Mouse (Mus musculus) urinary bladder, postnatal 25 days (tissue): ENCODE results near the gene Ppia.
"Not testable (repeated sequence)": the region's sequence is repeated elsewhere in the genome, so short reads cannot be mapped to it uniquely, and the experiment has no call there.

ENCODE experiments used
- DNase-seq: peaks from one replicate; pipeline ENCODE4 v3.0.0; 2022; ENCODE audit warnings: low spot score

Ppia gene

DNA sequence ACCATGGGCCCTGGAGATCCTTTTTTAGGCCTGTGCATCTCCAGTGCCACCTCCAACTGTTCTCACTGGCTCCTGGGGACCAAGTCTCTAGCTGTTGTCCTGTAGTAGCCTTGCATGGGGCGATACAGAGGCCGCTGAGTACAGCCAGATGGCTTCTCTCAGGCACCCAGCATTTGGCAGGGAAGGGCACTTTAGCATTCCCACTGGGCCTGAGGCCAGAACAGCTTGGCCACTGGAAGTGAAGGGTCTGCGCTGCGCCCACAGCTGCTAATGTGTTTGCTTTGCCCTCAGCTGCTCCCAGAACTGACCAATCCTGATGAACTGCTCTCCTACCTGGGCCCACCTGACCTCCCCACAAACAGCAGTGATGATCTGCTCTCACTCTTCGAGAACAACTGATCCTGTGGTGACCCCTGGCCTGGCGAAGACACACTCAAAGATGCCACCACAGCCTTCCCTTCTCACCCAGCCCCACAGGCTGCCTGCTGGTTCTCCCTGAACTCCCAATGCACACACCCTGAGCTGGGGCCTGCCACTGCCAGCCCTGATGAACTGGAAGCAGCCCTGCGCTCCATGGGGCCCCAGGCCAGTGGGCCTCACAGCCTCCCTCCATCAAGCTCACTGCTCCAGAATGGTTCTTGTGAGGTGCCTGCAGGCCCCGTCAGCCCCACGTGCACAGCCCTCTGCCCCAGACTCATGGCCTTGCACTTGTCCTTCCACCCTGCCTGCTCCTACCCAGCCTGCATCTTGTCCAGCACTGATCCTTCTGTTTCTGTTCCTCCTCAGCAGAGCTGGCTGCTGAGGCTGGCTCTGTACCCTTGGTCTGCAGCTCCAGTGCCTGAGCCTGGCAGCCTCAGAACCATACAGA is 10.3 kb upstream of the Ppia start:
- no peak for DNase-seq

DNA sequence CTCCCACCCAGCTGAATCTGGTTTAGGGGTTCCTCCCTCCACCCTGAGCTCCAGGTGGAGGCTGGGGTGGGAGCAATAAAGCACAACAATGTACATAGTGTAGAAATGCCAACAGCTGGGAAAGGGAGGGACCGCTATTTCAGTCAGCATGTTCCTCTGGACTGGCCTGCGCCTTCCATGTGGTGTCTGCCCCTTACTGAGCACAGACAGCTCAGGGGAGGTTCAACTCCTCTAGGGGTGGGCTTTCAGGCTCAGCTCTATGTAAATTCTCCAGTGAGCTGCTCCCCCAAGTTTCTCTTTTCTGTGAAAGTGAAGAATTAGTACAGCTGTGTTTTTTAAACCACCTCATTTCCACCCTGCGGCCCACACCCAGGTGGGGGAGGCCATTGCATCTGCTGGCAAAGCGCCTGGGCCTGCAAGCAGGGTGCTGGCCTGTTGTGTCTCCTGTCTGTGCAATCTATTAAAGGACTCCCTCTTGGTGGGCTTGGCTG is 9.6 kb upstream of the Ppia start:
- DNase-seq, result no peak

DNA sequence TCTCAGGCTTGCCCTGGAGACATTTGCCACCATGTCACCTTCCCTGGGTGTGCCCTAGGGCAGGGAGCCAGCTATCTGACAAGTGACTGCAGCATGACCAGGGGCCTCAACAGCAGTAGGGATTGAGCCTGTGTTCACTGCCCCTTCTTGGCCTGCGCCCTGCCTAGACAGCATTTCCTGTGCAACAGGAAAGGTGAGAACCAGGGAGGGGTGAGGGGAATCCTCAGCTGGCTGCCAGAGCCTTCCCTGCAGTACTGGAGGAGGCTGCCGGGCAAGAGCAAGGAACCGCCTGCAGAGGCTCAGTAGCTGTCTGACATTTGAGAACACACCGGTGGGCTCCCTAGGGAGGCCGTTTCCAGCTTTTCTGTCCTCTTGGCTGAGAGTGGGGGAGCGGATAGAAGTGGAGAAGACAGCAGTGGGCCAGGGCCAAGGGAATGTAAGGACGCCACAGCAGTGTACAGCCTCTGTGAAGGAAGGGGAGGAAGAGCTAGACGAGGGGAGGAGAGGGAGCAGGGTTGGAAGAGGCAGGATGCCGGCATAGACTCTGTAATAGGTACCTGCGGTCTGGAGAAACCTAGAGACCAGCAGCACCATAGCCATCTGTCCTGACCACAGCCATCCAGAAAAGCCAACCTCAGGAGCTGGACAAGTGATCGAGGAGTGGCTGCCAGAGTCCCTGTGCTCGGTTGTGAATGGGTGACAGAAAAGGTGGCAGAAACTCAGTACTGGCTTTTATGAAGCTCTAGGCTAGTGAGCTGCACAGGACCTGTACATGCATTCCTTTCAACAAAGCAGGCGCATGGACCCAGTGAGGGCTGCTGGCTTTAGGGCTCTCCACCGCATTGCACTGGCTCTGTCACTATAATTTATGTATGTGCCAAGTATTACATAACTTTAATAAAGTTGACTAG is 8.7 kb upstream of the Ppia start:
- DNase-seq, result peak; percentile 56

DNA sequence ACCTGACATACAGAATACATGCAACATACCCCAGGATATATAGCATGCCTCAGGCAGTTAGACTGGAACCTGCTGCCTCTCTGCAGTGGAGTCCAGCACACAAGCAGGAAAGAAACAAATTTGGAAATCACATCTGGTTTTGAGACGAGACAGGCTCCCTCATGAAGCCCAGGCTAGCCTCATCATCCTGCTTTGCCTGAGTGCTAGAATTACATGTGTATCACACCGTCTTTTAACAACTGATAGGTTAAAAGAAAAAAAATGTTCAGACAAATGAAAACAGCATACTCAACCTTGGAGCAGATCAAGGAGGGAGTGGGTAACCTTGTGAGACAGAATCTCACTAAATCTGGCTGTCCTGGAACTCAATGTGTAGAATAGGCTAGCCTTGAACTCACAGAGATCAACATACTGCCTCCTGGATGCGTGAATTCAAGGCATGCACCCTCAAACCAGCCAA is 8.1 kb upstream of the Ppia start:
- no peak for DNase-seq

DNA sequence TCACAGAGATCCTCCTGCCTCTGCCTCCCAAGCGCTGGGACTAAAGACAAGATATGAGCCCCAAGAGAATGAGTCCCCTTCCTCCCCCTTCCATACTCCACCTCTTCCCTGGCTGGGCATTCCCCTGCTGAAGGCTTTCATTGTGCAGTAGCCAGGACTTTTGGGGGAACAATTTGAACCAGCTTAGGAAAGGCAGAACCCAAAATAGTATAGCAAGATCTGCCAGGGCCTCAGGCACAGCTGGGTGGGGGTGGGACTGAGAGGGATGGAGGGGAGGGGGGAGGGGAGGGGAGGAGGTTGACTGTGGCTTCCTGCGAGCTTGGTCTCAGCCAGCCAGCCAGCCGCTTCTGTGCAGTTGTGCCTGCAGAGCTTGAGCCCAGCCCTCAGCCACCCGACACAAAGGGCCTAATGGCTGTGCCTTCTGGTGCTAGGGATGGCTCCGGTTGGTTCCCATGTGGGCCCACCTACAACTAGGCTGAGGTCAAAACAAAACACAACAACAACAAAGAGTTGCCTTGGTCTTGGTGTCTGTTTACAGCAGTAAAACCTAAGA is 5.1 kb upstream of the Ppia start:
- no peak for DNase-seq

DNA sequence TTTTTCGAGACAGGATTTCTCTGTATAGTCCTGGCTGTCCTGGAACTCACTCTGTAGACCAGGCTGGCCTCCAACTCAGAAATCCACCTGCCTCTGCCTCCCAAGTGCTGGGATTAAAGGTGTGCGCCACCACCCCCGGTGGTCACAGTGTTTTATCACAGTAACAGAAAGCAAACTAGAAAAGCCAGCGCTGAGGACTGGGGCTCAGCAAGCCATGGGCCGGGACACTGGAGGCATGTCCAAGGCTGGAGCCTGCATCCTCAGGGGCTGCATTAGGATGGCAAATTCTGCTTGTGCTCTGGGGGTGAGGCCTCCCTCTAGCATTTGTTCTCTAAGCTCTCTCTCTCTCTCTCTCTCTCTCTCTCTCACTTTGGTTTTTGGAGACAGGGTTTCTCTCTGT is 4.5 kb upstream of the Ppia start:
- DNase-seq, result not testable (repeated sequence)

DNA sequence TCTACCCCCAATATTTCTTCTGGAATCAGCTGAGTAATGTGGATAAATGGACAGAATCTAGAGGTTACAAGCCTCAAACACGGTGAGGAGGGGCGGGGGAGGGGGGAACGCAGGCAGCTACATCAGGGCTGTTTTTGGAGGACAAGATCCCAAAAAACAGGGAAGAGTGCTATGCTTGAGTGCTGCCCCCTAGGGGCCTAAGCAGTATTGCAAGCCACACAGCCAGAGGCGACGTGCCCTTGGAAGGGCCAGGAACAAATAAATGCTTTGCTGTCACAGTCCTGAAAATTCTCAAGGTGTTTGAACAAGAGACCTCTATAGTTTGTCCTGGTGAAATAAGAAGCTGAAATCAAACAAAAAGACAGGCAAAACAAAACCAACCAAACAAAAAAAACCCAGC is 3.6 kb upstream of the Ppia start:
- peak; percentile 81 for DNase-seq

DNA sequence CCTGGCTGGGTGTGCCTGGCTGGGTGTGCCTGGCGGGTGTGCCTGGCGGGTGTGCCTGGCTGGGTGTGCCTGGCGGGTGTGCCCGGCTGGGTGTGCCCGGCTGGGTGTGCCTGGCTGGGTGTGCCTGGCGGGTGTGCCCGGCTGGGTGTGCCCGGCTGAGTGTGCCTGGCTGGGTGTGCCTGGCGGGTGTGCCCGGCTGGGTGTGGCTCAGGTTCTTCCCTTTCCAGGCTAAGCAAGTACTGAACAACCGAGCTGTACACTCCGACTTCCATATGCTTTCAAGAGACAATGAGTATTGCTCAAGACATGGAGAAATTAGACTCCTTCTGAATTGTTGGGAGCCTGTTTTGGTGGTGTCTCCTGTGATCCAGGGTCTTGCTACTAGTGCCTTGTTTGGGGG is 2.0 kb upstream of the Ppia start:
- no peak for DNase-seq

DNA sequence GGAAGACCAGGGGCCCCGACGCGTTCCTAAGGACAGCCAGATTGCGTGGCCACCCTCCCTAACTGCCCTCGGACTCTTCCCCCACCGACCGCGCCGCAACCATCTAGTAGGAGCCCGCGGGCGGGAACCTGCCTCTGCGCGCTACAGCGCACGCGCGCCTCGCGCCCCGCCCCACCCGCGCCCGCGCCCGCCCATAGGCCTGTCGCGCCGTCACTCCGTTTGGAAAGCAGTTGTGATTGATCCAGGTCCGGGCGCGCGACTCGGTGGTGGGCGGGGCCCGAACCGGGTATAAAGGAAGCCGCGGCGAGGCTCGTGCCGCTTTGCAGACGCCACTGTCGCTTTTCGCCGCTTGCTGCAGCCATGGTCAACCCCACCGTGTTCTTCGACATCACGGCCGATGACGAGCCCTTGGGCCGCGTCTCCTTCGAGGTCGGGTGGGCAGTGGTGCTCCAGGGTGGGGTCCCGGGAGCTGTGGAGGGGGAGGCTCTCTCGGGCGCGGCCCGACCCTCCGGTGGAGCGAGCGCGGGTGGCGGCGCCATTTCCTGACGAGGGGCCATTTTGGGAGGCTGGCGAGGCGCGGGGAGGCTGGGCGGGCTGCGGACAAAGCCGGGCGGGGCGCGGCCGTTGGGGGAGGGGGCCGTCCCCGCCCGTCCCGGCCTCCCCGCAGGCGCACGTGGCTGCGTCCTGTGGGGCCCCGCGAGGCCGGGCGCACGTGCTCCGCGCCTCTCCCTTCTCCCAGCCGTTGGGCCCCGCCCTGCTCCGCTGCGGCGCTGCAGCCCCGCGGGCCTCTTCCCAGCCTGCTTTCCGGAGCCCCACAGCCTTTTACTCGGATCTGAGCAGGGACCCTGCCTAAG is 535 bp downstream of the Ppia start:
- peak; percentile 99 for DNase-seq

DNA sequence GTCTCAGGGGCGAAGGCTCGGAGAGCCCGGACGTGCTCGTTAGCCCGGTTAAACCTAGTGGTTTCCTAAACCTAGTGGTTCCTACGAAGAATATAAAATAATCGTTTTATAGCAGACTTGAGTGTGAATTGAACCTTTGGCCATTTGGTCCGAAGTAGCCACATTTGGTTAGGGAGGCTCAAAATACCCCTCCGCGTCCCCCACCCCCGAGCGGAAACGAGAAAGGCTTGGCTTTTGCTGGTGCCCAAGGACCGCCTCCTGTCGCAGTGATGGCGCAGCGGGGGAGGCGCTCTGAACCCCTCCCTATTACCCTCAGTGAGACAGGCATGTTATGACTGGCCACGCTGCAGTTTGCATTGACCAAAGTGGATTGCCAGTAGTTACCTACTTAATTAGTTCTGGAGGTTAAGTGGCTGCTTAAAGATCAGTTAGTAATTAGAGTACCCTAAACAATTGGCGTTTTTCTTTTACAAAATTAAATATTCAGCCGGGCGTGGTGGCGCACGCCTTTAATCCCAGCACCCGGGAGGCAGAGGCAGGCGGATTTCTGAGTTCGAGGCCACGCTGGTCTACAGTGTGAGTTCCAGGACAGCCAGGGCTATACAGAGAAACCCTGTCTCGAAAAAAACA is 1.3 kb downstream of the Ppia start:
- peak; percentile 73 for DNase-seq

DNA sequence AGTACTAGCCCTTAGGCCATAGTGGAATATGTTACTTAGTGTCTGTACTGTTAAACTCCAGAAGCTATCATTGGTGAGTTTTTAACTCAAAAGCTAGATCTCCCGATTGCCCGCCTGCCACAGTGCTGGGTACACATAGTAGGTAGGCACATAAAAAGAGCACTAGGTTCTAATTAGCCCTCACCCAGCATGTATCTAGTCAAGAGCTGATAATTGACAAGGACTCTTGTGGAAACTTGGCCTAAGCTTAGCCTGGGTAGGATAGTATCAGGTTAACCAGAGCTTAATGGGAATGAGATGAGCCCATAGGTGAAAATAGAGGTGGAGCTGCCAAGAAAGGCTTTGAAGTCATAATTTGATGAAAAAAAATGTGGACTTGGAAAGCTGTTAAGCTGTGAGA is 1.8 kb downstream of the Ppia start:
- DNase-seq, result no peak

DNA sequence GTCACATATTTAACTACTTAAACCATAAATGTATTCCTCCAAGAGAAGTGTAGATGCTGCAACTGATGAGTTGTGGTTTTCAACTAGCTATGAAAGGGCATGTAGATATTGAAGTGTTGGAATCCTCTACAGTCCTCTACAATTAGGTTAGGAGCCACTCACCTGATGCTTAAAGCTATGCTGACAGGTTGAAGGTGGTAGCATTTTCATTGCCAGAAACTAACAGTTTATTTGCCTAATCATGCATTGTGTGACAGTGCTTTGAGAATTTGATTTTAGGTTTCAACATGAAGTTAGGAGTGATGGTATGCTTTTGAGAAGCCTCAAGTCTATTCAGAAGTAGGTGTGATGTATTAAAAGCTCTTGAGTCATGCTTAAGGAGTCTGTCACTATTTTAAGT is 2.2 kb downstream of the Ppia start:
- DNase-seq, result no peak

DNA sequence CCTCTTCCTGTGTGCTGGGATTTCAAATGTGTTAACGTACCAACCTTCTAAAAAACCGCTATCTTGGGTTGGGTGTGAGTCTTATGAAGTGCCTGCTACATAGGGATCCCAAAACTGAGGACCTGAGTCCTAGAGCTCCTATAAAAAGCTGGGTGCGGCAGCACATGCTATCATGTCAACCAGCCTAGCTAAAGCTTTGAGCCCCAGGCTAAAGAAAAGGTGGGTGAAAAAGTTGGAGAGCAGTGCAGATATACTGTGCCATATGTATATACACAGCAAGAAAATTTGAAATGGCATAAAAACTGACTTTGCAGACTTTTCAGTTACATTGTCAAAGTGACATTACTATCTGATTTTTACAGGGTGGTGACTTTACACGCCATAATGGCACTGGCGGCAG is 3.5 kb downstream of the Ppia start:
- DNase-seq, result no peak

DNA sequence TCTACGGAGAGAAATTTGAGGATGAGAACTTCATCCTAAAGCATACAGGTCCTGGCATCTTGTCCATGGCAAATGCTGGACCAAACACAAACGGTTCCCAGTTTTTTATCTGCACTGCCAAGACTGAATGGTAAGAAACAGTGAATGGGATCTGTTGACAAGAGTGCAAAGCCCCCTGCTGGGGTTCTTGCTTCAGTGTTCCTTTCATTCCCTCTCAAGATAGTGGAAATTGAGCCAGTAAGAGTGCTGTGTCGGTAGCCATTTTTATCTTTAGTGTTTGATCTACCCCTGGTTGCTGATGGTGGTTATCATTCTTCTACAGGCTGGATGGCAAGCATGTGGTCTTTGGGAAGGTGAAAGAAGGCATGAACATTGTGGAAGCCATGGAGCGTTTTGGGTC is 3.9 kb downstream of the Ppia start:
- not testable (repeated sequence) for DNase-seq

DNA sequence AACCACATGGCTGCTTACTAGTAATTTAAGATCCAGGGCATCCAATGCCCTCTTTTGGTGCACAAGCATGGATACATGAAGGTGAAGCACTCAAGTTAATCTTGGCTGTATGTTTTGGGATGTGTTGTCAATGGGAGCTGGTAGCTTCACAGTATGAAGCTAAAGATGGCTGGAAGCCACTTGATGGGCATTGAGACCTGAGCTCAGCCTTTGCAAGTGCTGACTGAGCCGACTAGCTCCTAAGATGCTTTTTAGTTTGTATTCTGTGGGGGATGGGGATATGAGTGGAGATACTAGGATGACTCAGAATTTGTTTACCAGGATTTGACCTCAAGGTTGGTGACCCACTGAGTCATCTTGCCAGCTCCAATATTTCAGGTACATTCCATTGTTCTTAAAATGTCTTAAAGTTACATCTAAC is 5.0 kb downstream of the Ppia start:
- no peak for DNase-seq

DNA sequence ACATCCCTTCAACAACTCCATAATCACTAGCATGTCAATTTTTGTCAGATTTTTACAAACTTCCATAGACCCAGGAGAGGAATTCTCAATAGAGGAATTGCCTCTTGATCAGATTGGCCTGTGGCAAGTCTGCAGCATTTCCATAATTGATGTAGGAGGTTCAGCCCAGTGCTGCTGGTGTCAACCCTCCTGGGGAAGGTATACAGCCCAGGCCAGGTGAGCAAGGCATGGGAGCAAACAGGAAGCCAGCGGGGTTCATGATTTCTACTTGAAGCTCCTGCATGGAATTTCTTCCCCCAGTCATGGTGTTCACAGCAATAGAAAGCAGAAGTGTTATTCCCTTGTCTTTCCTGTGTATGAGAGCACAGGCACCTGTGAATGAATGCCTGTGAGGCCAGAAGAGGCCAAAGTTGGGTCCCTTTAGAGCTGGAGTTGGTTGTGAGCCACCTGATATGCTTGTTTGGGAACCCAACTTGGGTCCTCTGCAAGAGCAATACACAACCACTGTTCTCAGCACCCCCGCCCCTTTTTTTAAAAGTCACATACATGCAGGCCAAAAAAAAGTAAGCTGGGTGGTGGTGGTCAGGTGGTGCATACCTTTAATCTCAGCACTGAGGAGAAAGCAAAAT is 5.6 kb downstream of the Ppia start:
- DNase-seq, result no peak

DNA sequence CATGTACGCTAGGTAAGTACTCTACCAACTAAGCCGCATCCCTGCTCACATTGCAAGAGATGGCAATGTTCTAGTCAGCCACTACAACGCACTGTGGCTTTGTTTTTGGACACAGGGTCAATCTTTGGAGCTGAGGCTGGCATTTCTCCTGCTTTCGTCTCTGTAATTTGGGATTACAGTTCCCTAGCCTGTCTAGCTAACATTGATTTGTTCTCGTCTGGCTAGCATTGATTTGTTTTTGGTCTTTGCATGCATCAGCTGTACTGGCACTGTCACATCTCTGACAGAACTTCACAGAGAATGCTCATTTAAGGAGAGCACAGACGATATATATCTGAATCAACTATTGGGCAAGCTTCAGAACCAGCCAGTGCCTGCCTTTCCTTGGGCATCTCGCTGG is 14.9 kb downstream of the Ppia start:
- DNase-seq, result no peak

DNA sequence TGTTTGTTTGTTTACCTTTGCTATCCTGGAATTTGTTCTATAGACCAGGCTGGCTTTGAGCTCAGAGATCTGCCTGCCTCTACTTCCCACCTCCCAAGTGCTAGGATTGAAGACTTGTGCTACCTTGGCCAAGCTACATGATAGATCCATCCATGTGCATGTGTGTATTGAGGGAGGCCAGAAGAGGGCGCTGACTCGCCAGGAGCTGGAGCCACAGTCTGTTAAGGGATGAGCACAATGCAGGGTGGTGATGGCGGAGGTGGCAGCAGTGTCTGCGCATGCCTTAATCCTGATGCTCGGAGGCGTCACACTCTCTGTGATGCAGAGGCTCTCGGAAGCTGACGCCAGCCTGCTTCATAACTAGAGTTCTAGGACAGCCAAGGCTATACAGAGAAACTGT is 21.2 kb downstream of the Ppia start:
- DNase-seq, result peak; percentile 34

DNA sequence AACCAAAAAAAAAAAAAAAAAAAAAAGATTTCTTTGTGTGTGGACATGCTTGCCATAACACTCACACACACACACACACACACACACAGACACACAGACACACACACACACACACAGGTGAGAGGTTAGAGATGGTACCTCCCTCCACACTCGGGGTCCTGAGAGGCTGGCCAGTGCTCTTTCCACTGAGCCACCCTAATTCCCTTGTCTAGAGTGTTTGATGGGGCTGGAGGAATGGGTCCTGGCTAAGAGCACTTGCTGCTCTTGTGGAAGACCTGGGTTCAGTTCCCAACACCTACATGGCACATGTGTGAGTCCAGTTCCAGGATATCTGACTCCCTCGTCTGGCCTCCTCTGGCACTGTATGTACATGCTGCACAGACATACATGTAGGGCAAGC is 22.4 kb downstream of the Ppia start:
- DNase-seq, result no peak

DNA sequence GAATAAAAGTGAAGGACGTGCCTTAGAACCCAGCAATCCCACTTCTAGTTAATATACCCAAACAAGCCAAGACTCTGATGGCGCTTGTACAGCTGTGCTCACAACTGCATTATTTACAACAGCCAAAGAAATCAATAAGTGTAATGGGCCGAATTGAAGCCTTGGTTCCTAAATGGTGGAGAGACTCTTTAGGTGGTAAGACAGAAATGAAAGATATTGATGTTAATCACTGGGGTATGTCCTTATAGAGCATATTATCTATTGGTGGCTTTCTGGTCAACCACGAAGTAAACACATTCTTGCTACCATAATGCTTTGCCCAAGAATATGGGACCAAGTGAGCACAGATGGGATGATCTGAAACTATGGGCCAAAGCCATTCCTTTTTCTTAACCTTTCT is 24.9 kb downstream of the Ppia start:
- DNase-seq, result no peak

DNA sequence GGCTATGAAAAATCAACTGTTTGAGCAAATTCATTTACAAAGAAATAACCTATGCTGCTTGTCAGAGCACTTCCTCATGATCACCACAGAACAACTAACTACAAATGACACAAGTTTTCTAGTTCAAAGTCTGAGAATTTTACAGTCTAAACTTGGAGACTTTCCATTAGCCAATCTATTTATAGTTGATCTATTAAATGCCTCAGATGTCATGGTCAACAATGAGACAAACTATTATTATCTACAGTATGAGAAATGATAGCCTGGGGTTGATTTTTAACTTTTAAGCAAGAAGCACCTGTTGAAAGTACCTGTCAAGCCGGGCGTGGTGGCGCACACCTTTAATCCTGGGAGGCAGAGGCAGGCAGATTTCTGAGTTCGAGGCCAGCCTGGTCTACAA is 27.3 kb downstream of the Ppia start:
- no peak for DNase-seq
